Mouse (Mus musculus): ENCODE results near the gene Syngr1. TPM values are rescaled to one million over a fixed set of nuclear protein-coding genes. Genes with fewer than 3 reads are reported as not detected.

Syngr1 gene
- total and polyA plus RNA-seq, 3 experiments: 9.7 to 14.8 (median 11.3) TPM

DNA sequence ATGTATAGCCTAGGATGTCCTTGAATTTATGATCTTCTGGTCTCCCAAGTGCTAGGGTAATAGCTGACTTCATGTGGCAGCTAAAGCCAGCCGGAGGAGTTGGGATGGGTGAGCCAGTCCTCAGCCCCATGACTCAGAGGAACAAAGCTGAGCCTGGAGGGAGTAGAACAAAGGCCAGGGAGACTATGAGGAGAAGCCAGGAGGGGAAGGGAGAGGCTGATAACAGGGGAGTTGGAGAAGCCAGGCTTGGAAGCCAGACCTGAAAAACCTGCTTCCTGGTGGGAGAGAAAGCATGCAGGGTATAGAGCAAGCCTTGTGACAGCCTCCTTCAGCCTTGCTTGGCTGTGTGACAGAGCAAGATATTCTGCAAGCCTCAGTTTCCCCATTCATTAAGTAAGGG is 4.5 kb downstream of the Syngr1 start:
- Histone ChIP-seq H3K9me3 (replicated peaks; ENCODE audit: low read length) (no peaks in the 10 kb centered on the region), H3K36me3 (replicated peaks in 1 of 2; ENCODE audit: control insufficient read depth in 1 of 2, insufficient read depth in 1 of 2, low read length in 1 of 2) (no peaks in the 10 kb centered on the region), H3K4me3 (replicated peaks in 1 of 3; ENCODE audit: low read depth in 2 of 3, low read length in 2 of 3, poor library complexity in 1 of 3) (peak overlapping the region in 1 of 3 experiments; percentile 60), H3K27me3 (replicated peaks) (peaks cover 6% of the 10 kb centered on the region), H3K4me2 (ENCODE audit: insufficient read depth, low read depth, poor library complexity, severe bottlenecking) (peak overlapping the region; percentile 48; the same call in 1 of the 2 replicates), H3K79me2 (replicated peaks; ENCODE audit: control insufficient read depth, extremely low read depth, insufficient read depth, poor library complexity, severe bottlenecking) (no peaks in the 10 kb centered on the region), H3K27ac (ENCODE audit: insufficient read depth, low read depth) (no peak overlapping the region), H3K4me1 (ENCODE audit: control insufficient read depth in 1 of 2, insufficient read depth in 2 of 2) (peaks cover 8 to 32% of the 10 kb centered on the region in 2 experiments; a peak in 2 of 4 replicates), H3K9ac (ENCODE audit: insufficient read depth, low read depth) (no peak overlapping the region)
- TF ChIP-seq KAT2A (IDR thresholded peaks at IDR 0.05; ENCODE audit: insufficient replicate concordance, low read length): no peak
- no peak for TF ChIP-seq MAFK (IDR thresholded peaks at IDR 0.05; ENCODE audit: insufficient replicate concordance, low read length)
- no peak for TF ChIP-seq MXI1 (IDR thresholded peaks at IDR 0.05; ENCODE audit: low read depth, low read length)
- in situ Hi-C loops (cut with MboI; ENCODE audit: low pct_ligation_motif_present, low pct_unique_long_range_greater_than_20kb, low sequenced_read_pairs) (loop anchor here (10.0 kb wide), 2 partner anchors 129 to 351 kb away; partner anchors contain the start of gene Sun2), dilution Hi-C loops (cut with MboI; ENCODE audit: extremely low pct_ligation_motif_present, extremely low pct_unique_long_range_greater_than_20kb, low sequenced_read_pairs) (no loop called here)
- DNase-seq (ENCODE audit: extremely low read depth): no peak

DNA sequence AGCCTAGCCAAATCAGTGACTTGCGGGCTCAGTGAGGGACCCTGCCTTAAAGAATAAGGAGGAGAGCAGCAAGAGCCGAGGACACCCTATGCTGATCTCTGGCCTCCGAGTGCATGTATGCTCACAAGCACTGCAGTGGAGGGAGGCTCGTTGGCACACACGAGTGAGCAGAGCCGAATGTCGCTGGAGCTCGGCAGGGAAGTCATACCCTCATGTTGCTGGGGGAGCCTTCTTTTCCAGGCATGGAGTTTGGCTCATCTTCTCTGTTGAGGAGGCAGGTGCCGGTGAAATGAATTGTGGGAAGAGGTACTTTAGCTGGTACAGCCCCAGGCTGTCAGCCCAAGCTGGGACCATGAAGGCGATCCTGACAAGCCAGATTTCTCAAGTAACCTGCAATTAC is 5.3 kb downstream of the Syngr1 start:
- in situ Hi-C loops (cut with MboI; ENCODE audit: low pct_ligation_motif_present, low pct_unique_long_range_greater_than_20kb, low sequenced_read_pairs): loop anchor here (10.0 kb wide), 2 partner anchors 128 to 352 kb away; partner anchors contain the start of gene Sun2
- Histone ChIP-seq H3K4me3 (replicated peaks in 1 of 3; ENCODE audit: low read depth in 2 of 3, low read length in 2 of 3, poor library complexity in 1 of 3) (peak overlapping the region; percentile 60 to 85 (median 72)), H3K27me3 (replicated peaks) (peaks cover 3% of the 10 kb centered on the region), H3K27ac (ENCODE audit: insufficient read depth, low read depth) (no peak overlapping the region), H3K79me2 (replicated peaks; ENCODE audit: control insufficient read depth, extremely low read depth, insufficient read depth, poor library complexity, severe bottlenecking) (no peaks in the 10 kb centered on the region), H3K9ac (ENCODE audit: insufficient read depth, low read depth) (peak overlapping the region; percentile 76), H3K36me3 (replicated peaks in 1 of 2; ENCODE audit: control insufficient read depth in 1 of 2, insufficient read depth in 1 of 2, low read length in 1 of 2) (no peaks in the 10 kb centered on the region), H3K4me1 (ENCODE audit: control insufficient read depth in 1 of 2, insufficient read depth in 2 of 2) (peaks cover 8 to 36% of the 10 kb centered on the region in 2 experiments; a peak in 2 of 4 replicates), H3K4me2 (ENCODE audit: insufficient read depth, low read depth, poor library complexity, severe bottlenecking) (peak overlapping the region; percentile 48; the same call in 1 of the 2 replicates), H3K9me3 (replicated peaks; ENCODE audit: low read length) (no peaks in the 10 kb centered on the region)
- no peak for TF ChIP-seq KAT2A (IDR thresholded peaks at IDR 0.05; ENCODE audit: insufficient replicate concordance, low read length)
- no peak for TF ChIP-seq MEF2A (IDR thresholded peaks at IDR 0.05; ENCODE audit: borderline replicate concordance, low read depth, low read length)
- TF ChIP-seq USF1 (IDR thresholded peaks at IDR 0.05; ENCODE audit: low read depth, low read length): no peak
- TF ChIP-seq NRF1 (IDR thresholded peaks at IDR 0.05; ENCODE audit: low read depth, low read length): no peak
- TF ChIP-seq TCF12 (IDR thresholded peaks at IDR 0.05; ENCODE audit: low read depth, low read length): no peak
- TF ChIP-seq JUND (conservative IDR thresholded peaks at IDR 0.05; ENCODE audit: low read depth, low read length): no peak
- no peak for TF ChIP-seq RAD21 (IDR thresholded peaks at IDR 0.05; ENCODE audit: low read depth, low read length)
- TF ChIP-seq E2F4 (IDR thresholded peaks at IDR 0.05; ENCODE audit: insufficient replicate concordance, low read depth, low read length): no peak
- no peak for TF ChIP-seq USF2 (conservative IDR thresholded peaks at IDR 0.05; ENCODE audit: low read depth, low read length)
- TF ChIP-seq ELF1 (IDR thresholded peaks at IDR 0.05; ENCODE audit: low read depth, low read length): no peak
- TF ChIP-seq ZC3H11A (IDR thresholded peaks at IDR 0.05; ENCODE audit: low read depth, low read length): no peak
- no peak for TF ChIP-seq ETS1 (conservative IDR thresholded peaks at IDR 0.05; ENCODE audit: low read depth, low read length)
- no peak for TF ChIP-seq IRF4 (IDR thresholded peaks at IDR 0.05; ENCODE audit: low read depth, low read length)
- TF ChIP-seq POLR2A (IDR thresholded peaks at IDR 0.05; ENCODE audit: low read depth, low read length): no peak
- TF ChIP-seq POLR2AphosphoS2 (IDR thresholded peaks at IDR 0.05; ENCODE audit: low read depth, low read length): no peak
- TF ChIP-seq CHD2 (IDR thresholded peaks at IDR 0.05; ENCODE audit: low read length): no peak
- dilution Hi-C loops (cut with MboI; ENCODE audit: extremely low pct_ligation_motif_present, extremely low pct_unique_long_range_greater_than_20kb, low sequenced_read_pairs): no loop called here
- no peak for DNase-seq (ENCODE audit: extremely low read depth)
